Mouse (Mus musculus) limb, embryonic 10.5 days (tissue): ENCODE measurements at regions not wholly inside any gene's neighbourhood (a gene's known extent, or its start where the extent isn't known, plus 50 kb on each side); places are given as distances from the start of the nearest gene placed in this dataset.
A peak's percentile ranks its signal among the peaks of the same experiment; 100 is the strongest.
"Not testable (repeated sequence)": the region's sequence is repeated elsewhere in the genome, so short reads cannot be mapped to it uniquely, and the experiment has no call there.

Experiments used
- DNase-seq: peaks from one replicate; pipeline ENCODE4 v3.0.0-alpha.2; 2017; ENCODE audit warnings: low spot score
- H3K27ac ChIP-seq: fragments of 300-500 bp; sonication (generic); 2 replicates; pipeline ENCODE4 v1.5.1; 2016; ENCODE audit warnings: mild to moderate bottlenecking
- H3K27me3 ChIP-seq: fragments of 300-500 bp; sonication (generic); 2 replicates; pipeline ENCODE4 v1.6.1; 2016; ENCODE audit warnings: low read depth, mild to moderate bottlenecking; ENCODE audit not compliant: poor library complexity, severe bottlenecking
- H3K36me3 ChIP-seq: fragments of 300-500 bp; sonication (generic); 2 replicates; pipeline ENCODE4 v1.6.1; 2016; ENCODE audit warnings: mild to moderate bottlenecking, moderate library complexity
- H3K4me1 ChIP-seq: fragments of 300-500 bp; sonication (generic); 2 replicates; pipeline ENCODE4 v1.6.1; 2016
- H3K4me3 ChIP-seq: fragments of 300-500 bp; sonication (generic); 2 replicates; pipeline ENCODE4 v1.5.1; 2016; ENCODE audit warnings: mild to moderate bottlenecking, moderate library complexity
- H3K9me3 ChIP-seq: fragments of 300-500 bp; sonication (generic); replicated peaks from 2 replicates; pipeline ENCODE4 v1.6.1; 2016; ENCODE audit warnings: mild to moderate bottlenecking
- WGBS: fragments of 180-500 bp; shearing (Covaris S2); methylation state at CpG from one replicate; pipeline ENCODE4 v1.1.7; 2016; 5-methylcytosine and 5-hydroxymethylcytosine counted together

GRCm38 (mm10) chr17:43139916-43140315 lies 123.6 kb downstream of the Tnfrsf21 start:
- no peak for DNase-seq
- Histone ChIP-seq H3K27ac (0 out of 2 replicates have a peak overlapping the region, but pooled peaks have one; percentile 10), H3K36me3 (no peaks in the 10 kb centered on the region), H3K4me1 (no peaks in the 10 kb centered on the region; the same call in 1 of the 2 replicates), H3K4me3 (no peak overlapping the region), H3K9me3 (no peaks in the 10 kb centered on the region), H3K27me3 (no peaks in the 10 kb centered on the region)
- 66% methylated on average over 8 of the region's 8 CpGs for WGBS

- Histone ChIP-seq H3K27ac (no peak overlapping the region), H3K36me3 (no peaks in the 10 kb centered on the region), H3K4me1 (no peaks in the 10 kb centered on the region), H3K9me3 (no peaks in the 10 kb centered on the region), H3K27me3 (no peaks in the 10 kb centered on the region), H3K4me3 (no peak overlapping the region)
- 77% methylated on average over 7 of the region's 7 CpGs for WGBS
- no peak for DNase-seq
Observed at GRCm38 (mm10) chr17:43141740-43142139, 125.4 kb downstream of the Tnfrsf21 start.

- no peak for DNase-seq
- Histone ChIP-seq H3K4me3 (no peak overlapping the region), H3K27me3 (no peaks in the 10 kb centered on the region), H3K9me3 (no peaks in the 10 kb centered on the region), H3K36me3 (no peaks in the 10 kb centered on the region), H3K27ac (no peak overlapping the region), H3K4me1 (peaks cover 14% of the 10 kb centered on the region)
- 72% methylated on average over 1 of the region's 1 CpGs for WGBS
Observed at GRCm38 (mm10) chr17:43145749-43146148, 124.4 kb upstream of the Adgrf1 start.

GRCm38 (mm10) chr17:43147935-43148334 lies 122.2 kb upstream of the Adgrf1 start:
- DNase-seq = no peak
- 0% methylated on average over 3 of the region's 3 CpGs for whole genome bisulfite sequencing

GRCm38 (mm10) chr17:43152620-43153019 lies 117.5 kb upstream of the Adgrf1 start:
- peaks cover 9% of the 10 kb centered on the region for H3K4me1 ChIP-seq
- H3K27ac ChIP-seq = no peak overlapping the region
- no peak for DNase-seq
- 84% methylated on average over 3 of the region's 3 CpGs for WGBS
- no peaks in the 10 kb centered on the region for H3K36me3 ChIP-seq
- H3K9me3 ChIP-seq = no peaks in the 10 kb centered on the region
- H3K27me3 ChIP-seq = no peaks in the 10 kb centered on the region
- H3K4me3 ChIP-seq = no peak overlapping the region

More at GRCm38 (mm10) chr17:43147935-43148334, 122.2 kb upstream of the Adgrf1 start:
- no peaks in the 10 kb centered on the region for H3K27me3 ChIP-seq
- no peaks in the 10 kb centered on the region for H3K9me3 ChIP-seq
- H3K4me1 ChIP-seq = peaks cover 14% of the 10 kb centered on the region
- no peak overlapping the region for H3K27ac ChIP-seq
- H3K4me3 ChIP-seq = no peak overlapping the region
- H3K36me3 ChIP-seq = no peaks in the 10 kb centered on the region

GRCm38 (mm10) chr17:43155271-43155670 lies 114.9 kb upstream of the Adgrf1 start:
- DNase-seq, H3K27ac ChIP-seq: not testable (repeated sequence)

GRCm38 (mm10) chr17:43156116-43156515 lies 114.0 kb upstream of the Adgrf1 start:
- Histone ChIP-seq H3K27ac (no peak overlapping the region), H3K4me1 (peaks cover 16% of the 10 kb centered on the region), H3K4me3 (no peak overlapping the region), H3K27me3 (no peaks in the 10 kb centered on the region), H3K9me3 (no peaks in the 10 kb centered on the region), H3K36me3 (no peaks in the 10 kb centered on the region)
- 66% methylated on average over 5 of the region's 5 CpGs for WGBS
- DNase-seq = no peak

More at GRCm38 (mm10) chr17:43155271-43155670, 114.9 kb upstream of the Adgrf1 start:
- not testable (repeated sequence) for H3K36me3 ChIP-seq, H3K4me3 ChIP-seq, H3K27me3 ChIP-seq, H3K9me3 ChIP-seq
- peaks cover 16% of the 10 kb centered on the region for H3K4me1 ChIP-seq
- WGBS = 93% methylated on average over 8 of the region's 8 CpGs

GRCm38 (mm10) chr17:43157781-43158501 lies 112.2 kb upstream of the Adgrf1 start:
- peak overlapping the region; percentile 70 for H3K27ac ChIP-seq
- DNase-seq = no peak
- WGBS = 38% methylated on average over 15 of the region's 15 CpGs
- H3K4me1 ChIP-seq = peaks cover 16% of the 10 kb centered on the region
- H3K36me3 ChIP-seq = no peaks in the 10 kb centered on the region
- H3K9me3 ChIP-seq = no peaks in the 10 kb centered on the region
- H3K4me3 ChIP-seq = peak overlapping the region; percentile 23; the same call in 1 of the 2 replicates
- no peaks in the 10 kb centered on the region for H3K27me3 ChIP-seq

- WGBS = 49% methylated on average over 10 of the region's 10 CpGs
- H3K36me3 ChIP-seq = no peaks in the 10 kb centered on the region
- H3K27ac ChIP-seq = peak overlapping the region; percentile 70
- no peak for DNase-seq
- H3K27me3 ChIP-seq = no peaks in the 10 kb centered on the region
- H3K4me3 ChIP-seq = 0 out of 2 replicates have a peak overlapping the region, but pooled peaks have one; percentile 4
- peaks cover 16% of the 10 kb centered on the region for H3K4me1 ChIP-seq
- H3K9me3 ChIP-seq = no peaks in the 10 kb centered on the region
Observed at GRCm38 (mm10) chr17:43158741-43159140, 111.4 kb upstream of the Adgrf1 start.

GRCm38 (mm10) chr17:43161306-43161705 lies 108.8 kb upstream of the Adgrf1 start:
- 74% methylated on average over 10 of the region's 10 CpGs for WGBS
- H3K27me3 ChIP-seq = not testable (repeated sequence)

GRCm38 (mm10) chr17:43163126-43163525 lies 107.0 kb upstream of the Adgrf1 start:
- H3K36me3 ChIP-seq = no peaks in the 10 kb centered on the region
- no peak overlapping the region for H3K4me3 ChIP-seq
- no peaks in the 10 kb centered on the region for H3K27me3 ChIP-seq
- DNase-seq = no peak
- H3K4me1 ChIP-seq = peaks cover 11% of the 10 kb centered on the region
- WGBS = 92% methylated on average over 4 of the region's 4 CpGs
- no peaks in the 10 kb centered on the region for H3K9me3 ChIP-seq
- no peak overlapping the region for H3K27ac ChIP-seq

More at GRCm38 (mm10) chr17:43161306-43161705, 108.8 kb upstream of the Adgrf1 start:
- not testable (repeated sequence) for H3K27ac ChIP-seq, H3K4me3 ChIP-seq, H3K36me3 ChIP-seq, DNase-seq, H3K9me3 ChIP-seq
- H3K4me1 ChIP-seq = peaks cover 16% of the 10 kb centered on the region

- Histone ChIP-seq H3K27me3 (no peaks in the 10 kb centered on the region), H3K4me3 (no peak overlapping the region), H3K4me1 (no peaks in the 10 kb centered on the region), H3K27ac (no peak overlapping the region), H3K36me3 (no peaks in the 10 kb centered on the region), H3K9me3 (no peaks in the 10 kb centered on the region)
- no peak for DNase-seq
- 79% methylated on average over 4 of the region's 4 CpGs for WGBS
Observed at GRCm38 (mm10) chr17:43166091-43166490, 104.0 kb upstream of the Adgrf1 start.

- H3K27me3 ChIP-seq = no peaks in the 10 kb centered on the region
- H3K36me3 ChIP-seq = no peaks in the 10 kb centered on the region
- DNase-seq = no peak
- 91% methylated on average over 1 of the region's 1 CpGs for whole genome bisulfite sequencing
- no peak overlapping the region for H3K4me3 ChIP-seq
- H3K9me3 ChIP-seq = no peaks in the 10 kb centered on the region
- no peaks in the 10 kb centered on the region for H3K4me1 ChIP-seq
- H3K27ac ChIP-seq = no peak overlapping the region
Observed at GRCm38 (mm10) chr17:43169435-43169834, 100.7 kb upstream of the Adgrf1 start.
